Mouse (Mus musculus): ENCODE measurements at regions not wholly inside any gene's neighbourhood (a gene's known extent, or its start where the extent isn't known, plus 50 kb on each side); places are given as distances from the start of the nearest gene placed in this dataset.

- WGBS = 50% methylated on average over 1 of the region's 1 CpGs
- Histone ChIP-seq H3K9me3 (replicated peaks) (no peaks in the 10 kb centered on the region), H3K27me3 (no peaks in the 10 kb centered on the region), H3K4me3 (no peak overlapping the region), H3K27ac (no peak overlapping the region), H3K4me2 (no peak overlapping the region), H3K36me3 (no peaks in the 10 kb centered on the region), H3K9ac (no peak overlapping the region), H3K4me1 (replicated peaks) (no peaks in the 10 kb centered on the region)
- ATAC-seq (replicated peaks; ENCODE audit: insufficient number of reproducible peaks, insufficient read depth, low FRiP score, low read depth) = no peak
Measured at GRCm38 (mm10) chr3:139888537-139888936, 683.0 kb downstream of the Stpg2 start.

DNA sequence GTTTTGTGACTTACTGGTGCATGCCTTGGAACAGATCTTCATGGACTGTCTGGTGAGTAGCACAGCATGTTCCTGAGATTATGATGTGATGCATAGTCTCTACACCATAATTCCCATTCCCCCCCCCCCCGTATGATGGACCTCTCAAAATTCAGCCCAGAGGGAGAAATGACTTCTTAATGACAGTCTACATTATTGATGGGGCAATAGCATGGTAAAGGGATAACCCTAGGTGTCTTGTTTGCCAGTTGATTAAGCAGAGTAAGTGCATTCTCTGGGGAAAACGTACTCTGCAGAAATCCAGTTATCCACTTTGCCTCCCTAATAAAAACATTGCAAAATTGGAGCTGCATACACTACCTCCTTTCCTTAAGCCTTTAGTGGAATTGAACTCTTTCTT lies 684.7 kb downstream of the Stpg2 start:
- no peaks in the 10 kb centered on the region for H3K36me3 ChIP-seq
- no peak overlapping the region for H3K4me2 ChIP-seq
- H3K27me3 ChIP-seq = no peaks in the 10 kb centered on the region
- H3K9ac ChIP-seq = no peak overlapping the region
- ATAC-seq (replicated peaks; ENCODE audit: insufficient number of reproducible peaks, insufficient read depth, low FRiP score, low read depth) = no peak
- H3K4me3 ChIP-seq = no peak overlapping the region
- H3K4me1 ChIP-seq (replicated peaks) = no peaks in the 10 kb centered on the region
- 79% methylated on average over 2 of the region's 2 CpGs for WGBS
- no peak overlapping the region for H3K27ac ChIP-seq
- no peaks in the 10 kb centered on the region for H3K9me3 ChIP-seq (replicated peaks)

DNA sequence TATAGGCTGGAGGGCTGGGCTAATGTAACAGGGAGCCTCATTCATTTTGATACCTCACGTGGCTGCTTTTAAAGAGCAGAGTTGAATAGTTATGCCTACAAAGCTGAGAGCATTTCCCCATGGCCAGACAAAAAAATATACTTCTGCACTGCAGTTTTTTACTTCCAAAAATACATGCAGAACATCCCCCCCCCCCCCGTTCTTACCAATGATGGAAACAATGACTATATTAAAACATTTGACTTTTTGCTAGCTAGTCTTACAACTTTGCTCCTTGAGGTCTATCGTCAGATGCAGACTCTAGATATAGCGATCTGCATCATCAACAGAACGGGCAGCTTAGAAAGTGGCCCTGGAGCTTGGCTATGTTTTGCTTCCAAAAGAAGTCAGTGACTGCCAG lies 692.4 kb downstream of the Stpg2 start:
- Histone ChIP-seq H3K4me1 (replicated peaks) (no peaks in the 10 kb centered on the region), H3K4me2 (no peak overlapping the region), H3K27me3 (no peaks in the 10 kb centered on the region), H3K9me3 (replicated peaks) (no peaks in the 10 kb centered on the region), H3K27ac (no peak overlapping the region), H3K9ac (no peak overlapping the region), H3K4me3 (no peak overlapping the region), H3K36me3 (no peaks in the 10 kb centered on the region)
- ATAC-seq (replicated peaks; ENCODE audit: insufficient number of reproducible peaks, insufficient read depth, low FRiP score, low read depth) = no peak
- WGBS = 76% methylated on average over 5 of the region's 5 CpGs

GRCm38 (mm10) chr3:139899213-139899612 lies 693.7 kb downstream of the Stpg2 start:
- H3K36me3 ChIP-seq = no peaks in the 10 kb centered on the region
- WGBS = 47% methylated on average over 5 of the region's 5 CpGs
- no peak for ATAC-seq (replicated peaks; ENCODE audit: insufficient number of reproducible peaks, insufficient read depth, low FRiP score, low read depth)

GRCm38 (mm10) chr3:139913639-139914330 lies 708.3 kb downstream of the Stpg2 start:
- Histone ChIP-seq H3K36me3 (no peaks in the 10 kb centered on the region), H3K4me2 (no peak overlapping the region), H3K4me1 (replicated peaks) (no peaks in the 10 kb centered on the region), H3K4me3 (no peak overlapping the region), H3K27ac (no peak overlapping the region), H3K9me3 (replicated peaks) (no peaks in the 10 kb centered on the region), H3K9ac (no peak overlapping the region), H3K27me3 (no peaks in the 10 kb centered on the region)
- no peak for ATAC-seq (replicated peaks; ENCODE audit: insufficient number of reproducible peaks, insufficient read depth, low FRiP score, low read depth)
- 50% methylated on average over 2 of the region's 2 CpGs for WGBS

More at GRCm38 (mm10) chr3:139899213-139899612, 693.7 kb downstream of the Stpg2 start:
- no peaks in the 10 kb centered on the region for H3K4me1 ChIP-seq (replicated peaks)
- H3K9ac ChIP-seq = no peak overlapping the region
- no peak overlapping the region for H3K27ac ChIP-seq
- no peaks in the 10 kb centered on the region for H3K27me3 ChIP-seq
- no peaks in the 10 kb centered on the region for H3K9me3 ChIP-seq (replicated peaks)
- no peak overlapping the region for H3K4me3 ChIP-seq
- H3K4me2 ChIP-seq = no peak overlapping the region

DNA sequence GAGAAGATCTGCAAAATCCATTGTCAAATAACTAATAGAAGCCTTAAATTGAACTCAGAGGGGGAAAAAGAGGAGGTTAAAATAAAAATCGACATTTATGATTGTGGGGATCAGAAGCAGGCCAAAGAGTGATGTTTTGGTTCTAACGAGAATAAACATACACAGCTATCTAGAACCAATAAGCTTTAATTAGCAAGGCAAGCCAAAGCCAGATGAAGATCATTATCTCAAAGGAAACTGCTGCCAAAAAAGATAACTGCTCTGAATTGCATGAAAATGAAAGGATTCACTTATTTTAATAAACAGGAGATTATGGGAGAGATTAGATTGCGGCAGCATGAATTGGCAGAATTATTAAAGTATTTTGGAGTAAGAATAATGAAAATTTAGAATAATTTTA lies 716.8 kb downstream of the Stpg2 start:
- ATAC-seq (replicated peaks; ENCODE audit: insufficient number of reproducible peaks, insufficient read depth, low FRiP score, low read depth) = no peak
- Histone ChIP-seq H3K27me3 (no peaks in the 10 kb centered on the region), H3K4me2 (no peak overlapping the region), H3K9me3 (replicated peaks) (no peaks in the 10 kb centered on the region), H3K4me1 (replicated peaks) (no peaks in the 10 kb centered on the region), H3K36me3 (no peaks in the 10 kb centered on the region), H3K27ac (no peak overlapping the region), H3K9ac (no peak overlapping the region), H3K4me3 (no peak overlapping the region)
- WGBS = 74% methylated on average over 3 of the region's 3 CpGs

- H3K4me3 ChIP-seq = no peak overlapping the region
- H3K9ac ChIP-seq = no peak overlapping the region
- no peaks in the 10 kb centered on the region for H3K9me3 ChIP-seq (replicated peaks)
- no peaks in the 10 kb centered on the region for H3K36me3 ChIP-seq
- H3K27me3 ChIP-seq = no peaks in the 10 kb centered on the region
- no peak overlapping the region for H3K4me2 ChIP-seq
- H3K4me1 ChIP-seq (replicated peaks) = no peaks in the 10 kb centered on the region
- 79% methylated on average over 4 of the region's 4 CpGs for WGBS
- H3K27ac ChIP-seq = no peak overlapping the region
- ATAC-seq (replicated peaks; ENCODE audit: insufficient number of reproducible peaks, insufficient read depth, low FRiP score, low read depth) = no peak
Measured at GRCm38 (mm10) chr3:139933039-139933438, 727.5 kb downstream of the Stpg2 start.

- Histone ChIP-seq H3K4me2 (no peak overlapping the region), H3K9me3 (replicated peaks) (no peaks in the 10 kb centered on the region), H3K27ac (no peak overlapping the region), H3K4me3 (no peak overlapping the region), H3K36me3 (no peaks in the 10 kb centered on the region), H3K27me3 (no peaks in the 10 kb centered on the region), H3K9ac (no peak overlapping the region), H3K4me1 (replicated peaks) (no peaks in the 10 kb centered on the region)
- 61% methylated on average over 2 of the region's 2 CpGs for WGBS
- ATAC-seq (replicated peaks; ENCODE audit: insufficient number of reproducible peaks, insufficient read depth, low FRiP score, low read depth) = no peak
Measured at GRCm38 (mm10) chr3:139946209-139946608, 740.7 kb downstream of the Stpg2 start.

- no peak overlapping the region for H3K9ac ChIP-seq
- no peaks in the 10 kb centered on the region for H3K4me1 ChIP-seq (replicated peaks)
- no peak overlapping the region for H3K4me3 ChIP-seq
- no peaks in the 10 kb centered on the region for H3K9me3 ChIP-seq (replicated peaks)
- no peaks in the 10 kb centered on the region for H3K36me3 ChIP-seq
- H3K27me3 ChIP-seq = no peaks in the 10 kb centered on the region
- H3K4me2 ChIP-seq = no peak overlapping the region
- 64% methylated on average over 4 of the region's 4 CpGs for WGBS
- H3K27ac ChIP-seq = no peak overlapping the region
- no peak for ATAC-seq (replicated peaks; ENCODE audit: insufficient number of reproducible peaks, insufficient read depth, low FRiP score, low read depth)
Measured at GRCm38 (mm10) chr3:139947247-139947646, 741.8 kb downstream of the Stpg2 start.

DNA sequence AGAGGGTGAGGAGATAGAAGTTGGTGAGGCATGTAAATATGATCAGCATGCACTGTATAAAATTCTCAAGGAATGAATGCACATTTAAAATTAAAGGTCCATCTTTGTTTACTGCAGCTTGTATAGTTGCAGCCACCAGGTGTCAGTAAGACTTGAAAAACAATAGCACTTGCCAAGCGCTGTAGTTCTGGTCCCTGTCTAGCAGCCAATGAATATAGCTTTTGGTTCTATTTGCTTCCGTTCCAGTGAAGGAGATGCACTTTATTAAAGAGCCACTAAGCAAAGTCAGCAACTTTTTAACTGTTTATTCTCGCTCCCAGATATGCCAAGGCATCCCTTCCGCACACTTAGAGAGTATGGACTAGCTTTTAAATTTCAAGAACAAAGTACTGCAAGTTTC lies 743.6 kb downstream of the Stpg2 start:
- no peak overlapping the region for H3K4me2 ChIP-seq
- no peaks in the 10 kb centered on the region for H3K27me3 ChIP-seq
- H3K36me3 ChIP-seq = no peaks in the 10 kb centered on the region
- H3K4me3 ChIP-seq = no peak overlapping the region
- WGBS = 67% methylated on average over 4 of the region's 4 CpGs
- ATAC-seq (replicated peaks; ENCODE audit: insufficient number of reproducible peaks, insufficient read depth, low FRiP score, low read depth) = no peak
- no peak overlapping the region for H3K27ac ChIP-seq
- no peaks in the 10 kb centered on the region for H3K4me1 ChIP-seq (replicated peaks)
- H3K9ac ChIP-seq = no peak overlapping the region
- no peaks in the 10 kb centered on the region for H3K9me3 ChIP-seq (replicated peaks)

DNA sequence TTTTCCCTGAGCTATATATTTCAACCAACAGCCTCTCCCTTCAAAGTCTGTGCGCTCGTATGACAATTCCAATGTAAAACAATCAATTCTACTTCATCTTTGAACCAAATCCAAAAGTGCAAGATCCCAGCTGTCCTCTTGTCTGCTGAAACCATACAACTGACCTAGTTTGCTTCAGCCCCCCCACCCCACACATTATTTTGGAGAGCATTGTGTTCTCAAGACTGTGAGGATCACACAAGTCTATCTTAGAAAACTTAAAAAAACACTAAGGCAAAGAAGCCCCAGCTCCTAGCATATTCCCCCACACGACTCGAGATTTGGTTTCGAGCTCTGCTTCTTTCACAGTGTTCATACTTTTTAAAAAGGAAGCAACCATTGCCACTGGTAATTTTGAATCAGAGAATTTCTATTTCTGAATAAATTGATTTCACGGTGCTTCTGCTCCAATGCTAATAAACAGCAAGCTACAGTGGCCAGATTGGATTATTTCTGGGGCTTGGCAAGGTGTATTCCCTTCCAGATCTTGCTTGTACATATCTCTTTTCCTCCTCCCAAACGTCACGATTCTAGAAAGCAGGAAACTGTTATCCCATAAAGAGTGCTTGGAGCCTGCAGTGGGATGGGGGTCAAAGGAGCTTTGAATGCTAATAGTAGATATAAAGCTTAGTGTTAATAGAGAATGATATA lies 744.7 kb downstream of the Stpg2 start:
- H3K4me2 ChIP-seq = no peak overlapping the region
- no peaks in the 10 kb centered on the region for H3K36me3 ChIP-seq
- no peaks in the 10 kb centered on the region for H3K9me3 ChIP-seq (replicated peaks)
- H3K4me1 ChIP-seq (replicated peaks) = no peaks in the 10 kb centered on the region
- ATAC-seq (replicated peaks; ENCODE audit: insufficient number of reproducible peaks, insufficient read depth, low FRiP score, low read depth) = no peak
- H3K27ac ChIP-seq = no peak overlapping the region
- H3K4me3 ChIP-seq = no peak overlapping the region
- 73% methylated on average over 8 of the region's 8 CpGs for WGBS
- no peaks in the 10 kb centered on the region for H3K27me3 ChIP-seq
- no peak overlapping the region for H3K9ac ChIP-seq

DNA sequence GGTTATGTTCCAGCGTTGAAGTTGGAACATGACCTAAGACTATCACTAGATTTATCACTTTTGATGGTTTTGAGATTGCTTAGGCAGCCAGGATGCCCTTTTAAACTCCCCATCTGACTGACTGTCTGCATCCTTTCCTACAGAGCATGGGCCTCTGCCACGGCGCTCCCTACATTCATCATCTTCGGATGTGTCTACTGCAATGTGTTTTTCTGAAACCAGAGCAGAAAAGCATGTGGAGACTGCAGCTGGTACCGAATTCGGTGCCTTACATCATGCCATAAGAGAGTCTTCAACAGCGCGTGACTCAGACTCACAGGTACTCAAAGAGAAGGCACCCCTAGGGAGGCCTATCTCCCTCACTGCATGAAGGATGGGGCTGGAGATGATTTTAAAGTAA lies 746.0 kb downstream of the Stpg2 start:
- H3K27ac ChIP-seq = no peak overlapping the region
- H3K4me3 ChIP-seq = no peak overlapping the region
- no peaks in the 10 kb centered on the region for H3K4me1 ChIP-seq (replicated peaks)
- no peak overlapping the region for H3K4me2 ChIP-seq
- H3K9ac ChIP-seq = no peak overlapping the region
- 80% methylated on average over 8 of the region's 8 CpGs for WGBS
- no peaks in the 10 kb centered on the region for H3K27me3 ChIP-seq
- no peaks in the 10 kb centered on the region for H3K9me3 ChIP-seq (replicated peaks)
- no peak for ATAC-seq (replicated peaks; ENCODE audit: insufficient number of reproducible peaks, insufficient read depth, low FRiP score, low read depth)
- H3K36me3 ChIP-seq = no peaks in the 10 kb centered on the region
